Mouse (Mus musculus) heart, embryonic 10.5 days (tissue): ENCODE data around the gene Ghrl. TPM values are rescaled to one million over a fixed set of nuclear protein-coding genes. Genes with fewer than 3 reads are reported as not detected.
A peak's percentile ranks its signal among the peaks of the same experiment; 100 is the strongest.
"Not testable (repeated sequence)": the region's sequence is repeated elsewhere in the genome, so short reads cannot be mapped to it uniquely, and the experiment has no call there.

Experiments
- DNase-seq: peaks from one replicate; pipeline ENCODE4 v3.0.0-alpha.2; 2017; ENCODE audit warnings: low spot score
- H3K27ac ChIP-seq: fragments of 300-500 bp; sonication (generic); 2 replicates; pipeline ENCODE4 v1.5.1; 2016; ENCODE audit warnings: mild to moderate bottlenecking
- H3K27me3 ChIP-seq: fragments of 300-500 bp; sonication (generic); 2 replicates; pipeline ENCODE4 v1.6.1; 2016; ENCODE audit warnings: mild to moderate bottlenecking; ENCODE audit not compliant: poor library complexity, insufficient read depth, severe bottlenecking
- H3K36me3 ChIP-seq: fragments of 300-500 bp; sonication (generic); 2 replicates; pipeline ENCODE4 v1.6.1; 2016; ENCODE audit warnings: mild to moderate bottlenecking, moderate library complexity
- H3K4me1 ChIP-seq: fragments of 300-500 bp; sonication (generic); 2 replicates; pipeline ENCODE4 v1.6.1; 2016; ENCODE audit warnings: mild to moderate bottlenecking
- H3K4me3 ChIP-seq: fragments of 300-500 bp; sonication (generic); 2 replicates; pipeline ENCODE4 v1.5.1; 2016; ENCODE audit warnings: mild to moderate bottlenecking, moderate library complexity
- H3K9me3 ChIP-seq: fragments of 300-500 bp; sonication (generic); 2 replicates; pipeline ENCODE4 v1.6.1; 2016; ENCODE audit warnings: mild to moderate bottlenecking, moderate library complexity
- WGBS: fragments of 180-500 bp; shearing (Covaris S2); methylation state at CpG from one replicate; pipeline ENCODE4 v1.1.7; 2016; 5-methylcytosine and 5-hydroxymethylcytosine counted together
- polyA plus RNA-seq: library from polyadenylated mRNA; unstranded; fragments of >200 nt; fragmentation: Nextera tagmentation; extraction: Ambion mirVana; gene quantifications from 2 replicates; pipeline ENCODE4 v1.2.1, GENCODE M21; 2016

Gene Ghrl
- polyA plus RNA-seq, 1 experiment from 2014 or later, result 1.5 TPM

DNA sequence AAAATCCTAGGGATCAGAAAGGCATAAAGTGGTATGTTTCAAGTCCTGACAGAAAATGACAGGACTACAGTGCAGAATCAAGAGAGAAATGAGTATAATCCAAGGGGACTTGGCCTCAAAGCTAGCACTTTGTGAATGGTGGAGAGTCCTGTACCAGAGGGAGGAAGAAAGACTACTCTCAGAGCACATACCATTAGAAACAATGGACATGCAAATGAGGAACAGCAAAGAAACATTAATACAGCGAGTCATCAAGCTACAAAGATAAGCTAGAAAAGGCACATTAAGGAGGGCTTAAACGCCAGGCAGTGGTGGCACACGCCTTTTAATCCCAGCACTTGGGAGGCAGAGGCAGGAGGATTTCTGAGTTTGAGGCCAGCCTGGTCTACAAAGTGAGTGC lies 11.6 kb upstream of the Ghrl start:
- peaks cover 96% of the 10 kb centered on the region for H3K36me3 ChIP-seq
- H3K27ac ChIP-seq, result no peak overlapping the region
- H3K4me3 ChIP-seq, result no peak overlapping the region
- no peak for DNase-seq
- no peaks in the 10 kb centered on the region for H3K4me1 ChIP-seq
- no peaks in the 10 kb centered on the region for H3K27me3 ChIP-seq
- WGBS, result 94% methylated on average over 3 of the region's 3 CpGs
- no peaks in the 10 kb centered on the region for H3K9me3 ChIP-seq

DNA sequence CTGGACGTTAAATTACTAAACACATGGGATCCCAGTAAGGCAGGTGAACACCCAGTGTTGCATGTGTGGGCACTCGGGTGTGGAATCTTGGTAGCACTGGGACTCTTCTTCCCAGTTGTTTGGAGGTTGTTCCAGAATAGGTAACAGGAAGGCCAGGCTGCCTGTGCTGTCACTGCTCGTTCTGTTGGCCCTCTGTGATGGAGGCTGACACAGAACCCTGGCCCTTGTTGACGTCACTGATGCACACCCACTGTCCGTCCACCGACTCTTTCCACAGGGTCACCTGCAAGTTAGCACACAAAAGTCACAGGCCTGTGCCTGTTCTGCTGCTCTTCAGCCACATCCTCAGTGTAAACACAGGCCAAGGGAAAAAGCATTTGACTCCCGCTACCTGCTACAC lies 8.5 kb upstream of the Ghrl start:
- Histone ChIP-seq H3K27me3 (no peaks in the 10 kb centered on the region), H3K4me1 (no peaks in the 10 kb centered on the region), H3K36me3 (peaks cover 98% of the 10 kb centered on the region), H3K27ac (no peak overlapping the region), H3K4me3 (no peak overlapping the region), H3K9me3 (no peaks in the 10 kb centered on the region)
- WGBS, result 88% methylated on average over 7 of the region's 7 CpGs
- DNase-seq, result no peak

DNA sequence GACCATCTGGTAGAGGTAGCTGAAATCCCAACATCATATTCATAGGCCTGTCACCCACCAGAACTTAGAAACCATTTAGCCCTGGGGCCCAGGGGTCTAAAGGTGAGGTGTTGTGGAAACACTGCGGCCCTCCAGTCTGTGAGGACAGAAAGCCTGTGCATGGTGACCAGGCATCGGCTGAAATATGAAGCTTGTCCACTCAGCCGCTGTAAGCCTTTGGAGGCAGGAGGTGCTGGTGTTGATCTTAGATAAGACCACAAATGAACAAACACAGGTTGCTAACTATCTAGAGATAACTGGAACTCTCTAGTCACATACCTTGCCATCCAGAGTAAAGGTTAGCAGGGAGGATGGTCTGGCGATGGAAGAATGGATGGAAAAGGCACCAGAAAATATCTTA lies 1.4 kb upstream of the Ghrl start:
- no peaks in the 10 kb centered on the region for H3K9me3 ChIP-seq
- WGBS, result 83% methylated on average over 4 of the region's 4 CpGs
- no peak for DNase-seq
- H3K27ac ChIP-seq, result no peak overlapping the region
- H3K27me3 ChIP-seq, result no peaks in the 10 kb centered on the region
- H3K4me1 ChIP-seq, result no peaks in the 10 kb centered on the region
- H3K4me3 ChIP-seq, result no peak overlapping the region
- H3K36me3 ChIP-seq, result peaks cover 95% of the 10 kb centered on the region

DNA sequence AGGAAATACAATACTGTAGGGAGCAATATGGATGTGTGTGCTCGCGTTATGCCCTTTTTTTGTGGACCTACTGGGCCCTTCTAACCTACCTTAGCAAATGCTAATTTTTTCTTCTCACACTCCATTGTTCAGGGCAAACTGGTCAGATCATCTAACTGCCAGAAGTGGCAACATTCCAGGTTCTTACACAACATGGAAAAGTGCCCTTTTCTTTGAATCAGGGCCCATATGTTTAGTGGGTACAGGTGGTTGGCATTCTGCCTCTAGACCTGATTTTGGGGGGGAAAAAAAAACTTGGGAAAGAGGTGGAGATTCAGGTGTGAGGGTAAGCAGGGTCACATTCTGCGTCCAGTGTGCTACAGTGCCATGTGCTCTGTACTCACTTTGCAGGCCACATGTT lies 2.1 kb downstream of the Ghrl start:
- Histone ChIP-seq H3K4me3 (no peak overlapping the region), H3K27me3 (no peaks in the 10 kb centered on the region), H3K4me1 (no peaks in the 10 kb centered on the region), H3K27ac (no peak overlapping the region), H3K36me3 (peaks cover 96% of the 10 kb centered on the region), H3K9me3 (no peaks in the 10 kb centered on the region)
- no peak for DNase-seq
- WGBS, result 91% methylated on average over 3 of the region's 3 CpGs

DNA sequence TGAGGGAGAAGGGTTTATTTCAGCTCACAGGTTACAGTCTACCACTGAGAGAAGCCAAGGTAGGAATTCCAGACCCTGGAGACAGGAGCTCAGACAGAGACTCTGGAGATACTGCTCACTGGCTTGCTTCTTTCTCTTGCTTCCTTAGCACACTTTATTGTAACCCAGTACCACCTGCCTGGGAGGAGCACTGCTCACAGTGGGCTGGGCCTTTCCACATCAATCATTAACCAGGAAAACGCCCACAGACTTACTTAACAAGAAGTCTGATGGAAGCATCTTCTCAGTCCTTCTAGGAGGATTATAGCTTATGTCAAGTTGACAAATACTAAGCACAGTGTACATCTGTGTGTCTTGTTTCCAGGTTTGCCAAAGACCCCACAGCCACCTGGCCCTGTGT lies 4.9 kb downstream of the Ghrl start:
- Histone ChIP-seq H3K27ac (no peak overlapping the region), H3K27me3 (no peaks in the 10 kb centered on the region), H3K9me3 (no peaks in the 10 kb centered on the region), H3K4me3 (no peak overlapping the region), H3K4me1 (no peaks in the 10 kb centered on the region), H3K36me3 (peaks cover 97% of the 10 kb centered on the region)
- 78% methylated on average over 1 of the region's 1 CpGs for WGBS
- DNase-seq, result no peak

DNA sequence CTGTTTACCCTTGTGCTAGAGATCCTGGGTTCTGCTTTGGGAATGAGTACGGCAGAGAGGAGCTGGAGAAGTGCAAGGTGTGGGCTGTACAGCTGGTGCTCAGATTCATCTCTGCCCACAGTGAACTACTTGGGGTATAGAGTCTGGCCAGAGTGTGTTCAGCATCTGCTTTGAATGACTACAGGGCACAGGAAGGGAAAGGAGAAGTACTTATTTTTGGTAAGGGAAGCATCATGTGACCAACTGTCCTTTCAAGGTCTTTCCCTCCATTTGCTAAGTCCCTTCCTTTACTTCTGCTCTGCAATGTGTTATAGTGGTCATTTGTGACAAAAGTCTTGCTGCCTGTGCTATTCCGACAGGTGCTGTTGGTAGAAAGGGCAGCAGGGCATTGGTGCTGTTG lies 5.4 kb downstream of the Ghrl start:
- H3K9me3 ChIP-seq, result no peaks in the 10 kb centered on the region
- 92% methylated on average over 2 of the region's 2 CpGs for WGBS
- no peak overlapping the region for H3K27ac ChIP-seq
- DNase-seq, result no peak
- H3K4me1 ChIP-seq, result no peaks in the 10 kb centered on the region
- no peak overlapping the region for H3K4me3 ChIP-seq
- peaks cover 97% of the 10 kb centered on the region for H3K36me3 ChIP-seq
- H3K27me3 ChIP-seq, result no peaks in the 10 kb centered on the region

DNA sequence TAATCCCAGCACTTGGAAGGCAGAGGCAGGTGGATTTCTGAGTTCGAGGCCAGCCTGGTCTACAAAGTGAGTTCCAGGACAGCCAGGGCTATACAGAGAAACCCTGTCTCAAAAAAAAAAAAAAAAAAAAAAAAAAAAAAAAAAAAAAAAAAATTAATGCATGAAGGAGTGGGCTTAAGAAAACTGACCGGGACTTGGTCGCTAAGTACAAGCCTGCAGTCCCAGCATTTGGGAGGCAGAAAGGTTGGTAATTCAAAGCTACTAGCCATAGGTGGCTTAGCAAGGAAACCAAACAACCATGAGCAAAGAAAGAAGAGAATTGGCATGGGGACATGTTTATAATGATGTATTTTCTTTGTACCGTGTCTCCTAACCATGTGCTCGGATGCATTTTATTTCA lies 6.3 kb downstream of the Ghrl start:
- not testable (repeated sequence) for H3K27me3 ChIP-seq, H3K27ac ChIP-seq, DNase-seq, H3K4me3 ChIP-seq, H3K9me3 ChIP-seq, H3K4me1 ChIP-seq
- WGBS, result 94% methylated on average over 5 of the region's 5 CpGs
- peaks cover 97% of the 10 kb centered on the region for H3K36me3 ChIP-seq

DNA sequence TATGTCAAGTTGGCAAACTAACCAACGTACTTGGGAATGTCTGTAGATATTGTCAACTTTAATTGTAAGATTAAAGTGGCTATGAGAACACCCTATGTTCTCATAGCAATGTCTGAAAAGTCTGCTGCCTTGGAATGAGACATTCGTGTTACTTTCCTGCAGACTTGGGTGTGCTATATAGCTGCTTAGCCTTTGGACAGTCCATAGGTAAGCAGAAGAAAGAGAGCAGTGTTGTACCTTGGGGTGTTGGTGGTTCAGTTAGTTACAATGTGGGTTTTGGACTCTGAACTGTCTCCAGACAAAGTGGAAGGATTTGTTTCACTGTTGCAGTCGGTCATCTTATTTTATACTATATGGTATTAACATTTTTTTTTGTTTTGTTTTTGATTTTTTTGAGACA lies 7.0 kb downstream of the Ghrl start:
- WGBS, result 93% methylated on average over 3 of the region's 3 CpGs
- Histone ChIP-seq H3K4me3 (no peak overlapping the region), H3K27me3 (no peaks in the 10 kb centered on the region), H3K4me1 (no peaks in the 10 kb centered on the region), H3K27ac (no peak overlapping the region), H3K9me3 (no peaks in the 10 kb centered on the region), H3K36me3 (peaks cover 98% of the 10 kb centered on the region)
- DNase-seq, result no peak

DNA sequence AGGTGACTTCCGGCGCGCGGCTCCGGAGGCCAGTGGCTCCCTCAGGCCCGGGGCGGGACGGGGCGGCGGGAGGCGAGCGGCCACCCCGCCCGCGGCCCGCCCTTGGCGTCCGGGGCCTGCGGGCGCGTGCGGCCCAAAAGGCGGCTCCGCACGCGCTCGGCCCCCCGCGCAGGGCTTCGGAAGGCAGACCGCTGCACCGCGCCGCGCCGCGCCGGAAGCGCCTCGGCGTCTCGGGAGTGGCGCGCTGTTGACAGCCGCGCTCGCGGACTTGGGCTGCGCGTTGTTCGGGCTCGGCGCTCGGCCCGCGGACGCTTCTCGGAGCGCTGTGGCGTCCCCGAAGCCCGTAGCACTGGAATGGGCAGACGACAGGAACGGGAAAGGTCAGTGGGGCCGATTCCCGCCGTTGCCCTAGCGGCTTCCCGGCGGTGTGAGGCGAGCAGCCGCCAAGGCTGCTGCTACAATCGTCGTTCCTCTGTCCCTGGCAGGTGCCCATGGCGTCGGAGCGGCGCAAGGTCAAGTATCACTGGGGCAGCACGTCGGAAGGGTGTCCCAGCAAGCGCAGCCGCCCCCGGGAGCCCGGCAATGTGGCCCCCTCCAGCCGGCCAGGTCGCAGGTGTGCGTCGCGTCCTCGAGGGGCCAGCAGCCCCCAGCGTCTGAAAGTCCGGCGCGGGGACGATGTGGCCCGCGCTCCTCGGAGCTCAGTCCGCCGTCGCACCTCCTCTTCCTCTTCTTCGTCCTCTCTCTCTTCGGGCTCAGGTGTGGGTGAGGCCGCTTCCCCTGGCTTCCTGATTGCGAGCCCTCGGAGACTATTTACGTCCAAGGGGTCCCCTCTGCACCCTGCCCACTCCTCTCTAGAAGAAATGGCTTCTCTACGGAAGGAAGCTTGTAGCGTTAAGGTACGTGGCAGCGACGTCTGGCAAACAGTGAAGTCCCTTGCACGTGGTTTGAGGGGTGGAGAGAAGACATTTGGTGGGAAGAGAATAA lies 22.2 kb downstream of the Ghrl start:
- Histone ChIP-seq H3K27me3 (no peaks in the 10 kb centered on the region), H3K9me3 (no peaks in the 10 kb centered on the region), H3K4me3 (peak overlapping the region; percentile 95), H3K36me3 (peaks cover 40% of the 10 kb centered on the region), H3K4me1 (peaks cover 47% of the 10 kb centered on the region), H3K27ac (peak overlapping the region; percentile 95)
- no peak for DNase-seq
- under 1% methylated on average over 113 of the region's 113 CpGs for WGBS

DNA sequence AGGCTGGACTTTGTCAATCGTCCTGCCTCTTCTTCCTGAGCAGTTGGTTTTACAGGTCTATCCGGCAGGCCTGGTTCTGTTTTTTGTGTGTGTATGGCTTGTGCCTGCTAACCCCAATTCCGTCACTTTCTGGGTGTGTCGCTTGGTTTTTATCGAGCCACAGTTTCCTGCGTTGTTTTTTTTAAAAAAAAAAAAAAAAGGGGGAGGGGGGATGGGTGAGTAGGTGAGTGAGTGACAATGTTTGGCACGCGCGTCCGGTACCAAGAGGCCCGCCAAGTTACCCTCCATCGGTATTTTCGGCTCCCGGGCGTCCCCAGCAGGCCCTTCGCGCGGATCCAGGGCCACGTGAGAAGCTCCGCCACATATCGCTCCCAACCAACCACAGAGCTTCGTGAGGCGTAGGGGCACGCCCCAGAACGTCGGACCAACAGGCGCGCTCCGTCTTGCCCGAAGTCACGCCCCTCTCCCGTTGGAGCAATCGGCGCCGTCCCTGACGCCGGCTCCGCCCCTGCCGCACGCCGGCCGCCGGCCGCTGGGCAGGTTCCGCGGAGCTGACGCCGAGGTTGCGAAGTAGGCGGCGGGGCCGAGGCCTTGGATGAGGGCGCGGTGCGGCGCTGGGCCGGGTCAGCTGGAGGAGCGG lies 23.0 kb downstream of the Ghrl start, which contains the start of gene Tatdn2:
Gene Tatdn2, plus strand, starts transcription at position 469 of the 640 bp plus-strand sequence.
- Histone ChIP-seq H3K4me3 (peak within 1 kb of the TSS; percentile 95), H3K4me1 (peaks cover 54% of the 10 kb centered on the region), H3K27me3 (no peaks in the 10 kb centered on the region), H3K36me3 (peaks cover 32% of the 10 kb centered on the region), H3K27ac (peak within 1 kb of the TSS; percentile 95), H3K9me3 (no peaks in the 10 kb centered on the region)
- DNase-seq, result peak; percentile 99
- under 1% methylated on average over 58 of the region's 58 CpGs for WGBS

DNA sequence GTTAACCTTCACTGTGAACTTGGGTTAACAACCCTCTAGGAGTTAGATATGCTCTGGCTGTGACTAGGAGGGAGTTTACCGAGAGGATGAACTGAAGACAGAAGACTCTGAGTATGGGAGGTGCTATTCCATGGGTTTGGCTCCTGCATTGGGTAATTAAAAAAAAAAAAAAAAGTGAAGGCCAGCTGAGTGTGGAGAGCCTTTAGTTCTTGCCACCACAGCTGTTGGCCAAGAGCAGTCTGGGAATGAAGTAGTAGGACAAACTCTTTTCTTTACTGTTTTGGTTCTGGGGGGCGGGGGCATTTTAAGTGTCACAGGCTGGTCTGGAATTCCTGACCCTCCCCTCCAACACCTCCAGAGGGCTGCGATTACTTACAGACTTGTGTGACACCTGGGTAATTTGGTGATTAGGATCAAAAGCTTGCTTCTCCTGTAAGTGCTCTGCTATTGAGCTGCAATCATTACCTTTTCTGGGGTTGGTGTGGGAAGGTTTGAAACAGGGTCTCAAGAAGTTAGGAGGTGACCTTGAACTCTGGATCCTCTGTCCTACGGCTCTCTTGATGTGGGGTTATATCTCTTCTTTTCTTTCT lies 23.8 kb downstream of the Ghrl start:
- no peaks in the 10 kb centered on the region for H3K27me3 ChIP-seq
- DNase-seq, result no peak
- peak overlapping the region; percentile 95 for H3K27ac ChIP-seq
- H3K4me1 ChIP-seq, result peaks cover 60% of the 10 kb centered on the region
- no peaks in the 10 kb centered on the region for H3K9me3 ChIP-seq
- WGBS, result 37% methylated on average over 4 of the region's 4 CpGs
- H3K4me3 ChIP-seq, result peak overlapping the region; percentile 95
- H3K36me3 ChIP-seq, result peaks cover 24% of the 10 kb centered on the region

DNA sequence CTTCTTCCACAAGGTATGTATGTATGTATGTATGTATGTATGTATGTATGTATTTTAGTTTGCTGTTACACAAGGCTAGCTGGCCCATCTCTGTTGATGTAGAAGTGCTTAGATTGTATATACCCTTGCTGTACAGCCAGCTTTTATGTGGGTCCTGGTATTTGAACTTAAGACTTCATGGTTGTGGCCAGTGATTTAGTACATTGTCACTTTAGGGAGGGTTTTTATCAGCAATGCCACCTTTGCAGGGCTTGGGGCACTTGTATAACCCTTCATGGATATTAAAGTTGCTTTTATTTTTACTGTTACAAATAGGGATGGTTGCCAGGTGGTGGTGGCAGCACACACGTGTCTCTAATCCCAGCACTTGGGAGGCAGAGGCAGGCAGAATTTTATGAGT lies 24.5 kb downstream of the Ghrl start:
- peak overlapping the region; percentile 95; the same call in 1 of the 2 replicates for H3K27ac ChIP-seq
- no peak for DNase-seq
- no peak overlapping the region for H3K4me3 ChIP-seq
- no peaks in the 10 kb centered on the region for H3K27me3 ChIP-seq
- WGBS, result 68% methylated on average over 1 of the region's 1 CpGs
- H3K36me3 ChIP-seq, result peaks cover 19% of the 10 kb centered on the region
- peaks cover 66% of the 10 kb centered on the region for H3K4me1 ChIP-seq
- no peaks in the 10 kb centered on the region for H3K9me3 ChIP-seq

DNA sequence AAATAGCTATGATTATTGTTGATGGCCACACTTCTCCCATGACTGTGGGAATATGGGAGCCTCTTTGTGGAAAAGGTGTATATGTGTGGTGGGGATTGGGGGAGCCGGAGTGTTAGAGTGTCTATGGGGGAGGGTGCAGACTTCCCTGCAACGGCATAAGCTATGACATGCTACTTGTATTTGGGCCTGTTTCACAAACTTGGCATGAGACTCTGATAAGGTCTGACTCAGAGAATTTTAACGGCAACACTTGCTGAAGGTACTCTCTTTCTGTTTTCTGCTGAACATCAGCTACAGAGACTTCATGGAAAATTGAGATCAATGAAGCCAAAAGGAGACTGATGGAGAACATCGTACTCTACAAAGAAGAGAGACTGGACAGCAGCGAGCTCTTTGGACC lies 26.3 kb downstream of the Ghrl start:
- DNase-seq, result no peak
- peak overlapping the region; percentile 37; the same call in 1 of the 2 replicates for H3K27ac ChIP-seq
- 78% methylated on average over 5 of the region's 5 CpGs for WGBS
- H3K27me3 ChIP-seq, result no peaks in the 10 kb centered on the region
- H3K4me1 ChIP-seq, result peaks cover 62% of the 10 kb centered on the region
- no peak overlapping the region for H3K4me3 ChIP-seq
- H3K9me3 ChIP-seq, result no peaks in the 10 kb centered on the region
- peaks cover 11% of the 10 kb centered on the region for H3K36me3 ChIP-seq
